Mouse (Mus musculus) liver, embryonic 13.5 days (tissue): ENCODE measurements around the gene Trak1. TPM values are rescaled to one million over a fixed set of nuclear protein-coding genes. Genes with fewer than 3 reads are reported as not detected.
"Not testable (repeated sequence)": the region's sequence is repeated elsewhere in the genome, so short reads cannot be mapped to it uniquely, and the experiment has no call there.

Experiments
- ATAC-seq: fragments of 200-750 bp; cut with Nextera tagmentation; 2 replicates; pipeline ENCODE4 v1.8.0; 2017; ENCODE audit warnings: low read depth, mild to moderate bottlenecking, moderate number of reproducible peaks, moderate library complexity
- DNase-seq: peaks from one replicate; pipeline ENCODE4 v3.0.0; 2022
- H3K27ac ChIP-seq: fragments of 300-500 bp; sonication (generic); 2 replicates; pipeline ENCODE4 v1.5.1; 2015; ENCODE audit warnings: moderate library complexity, mild to moderate bottlenecking, inconsistent platforms
- H3K27me3 ChIP-seq: fragments of 300-500 bp; sonication (generic); 2 replicates; pipeline ENCODE4 v1.6.1; 2015; ENCODE audit warnings: mild to moderate bottlenecking, inconsistent platforms
- H3K36me3 ChIP-seq: fragments of 300-500 bp; sonication (generic); 2 replicates; pipeline ENCODE4 v1.6.1; 2015; ENCODE audit warnings: mild to moderate bottlenecking, inconsistent platforms
- H3K4me1 ChIP-seq: fragments of 300-500 bp; sonication (generic); replicated peaks from 2 replicates; pipeline ENCODE4 v1.6.1; 2015; ENCODE audit warnings: inconsistent platforms
- H3K4me2 ChIP-seq: fragments of 300-500 bp; sonication (generic); 2 replicates; pipeline ENCODE4 v1.6.1; 2015; ENCODE audit warnings: inconsistent platforms, mild to moderate bottlenecking, moderate library complexity
- H3K4me3 ChIP-seq: fragments of 300-500 bp; sonication (generic); replicated peaks from 2 replicates; pipeline ENCODE4 v1.5.1; 2015; ENCODE audit warnings: mild to moderate bottlenecking, inconsistent platforms
- H3K9ac ChIP-seq: fragments of 300-500 bp; sonication (generic); 2 replicates; pipeline ENCODE4 v1.6.1; 2015; ENCODE audit warnings: mild to moderate bottlenecking, inconsistent platforms
- H3K9me3 ChIP-seq: fragments of 300-500 bp; sonication (generic); replicated peaks from 2 replicates; pipeline ENCODE4 v1.6.1; 2016; ENCODE audit warnings: inconsistent platforms
- WGBS: fragments of 180-500 bp; shearing (Covaris S2); methylation state at CpG from one replicate; pipeline ENCODE4 v1.1.7; 2015; ENCODE audit not compliant: insufficient replicate concordance; 5-methylcytosine and 5-hydroxymethylcytosine counted together
- polyA plus RNA-seq: library from polyadenylated mRNA; unstranded; fragments of >200 nt; fragmentation: Nextera tagmentation; extraction: Ambion mirVana; gene quantifications from 2 replicates; pipeline ENCODE4 v1.2.1, GENCODE M21; 2015

The Trak1 gene
- polyA plus RNA-seq, 1 experiment from 2014 or later: 3.6 TPM

GRCm38 (mm10) chr9:121322034-121322433 lies 24.7 kb downstream of the Trak1 start:
- Histone ChIP-seq H3K4me3 (no peak overlapping the region), H3K27ac (no peak overlapping the region), H3K36me3 (peaks cover 7% of the 10 kb centered on the region; the same call in 1 of the 2 replicates), H3K9me3 (no peaks in the 10 kb centered on the region), H3K4me2 (no peak overlapping the region), H3K4me1 (peaks cover 13% of the 10 kb centered on the region), H3K9ac (no peak overlapping the region), H3K27me3 (no peaks in the 10 kb centered on the region)
- ATAC-seq (no peak), DNase-seq (no peak)
- 86% methylated on average over 14 of the region's 14 CpGs for WGBS

GRCm38 (mm10) chr9:121328342-121328741 lies 31.0 kb downstream of the Trak1 start:
- not testable (repeated sequence) for ATAC-seq, DNase-seq, H3K27me3 ChIP-seq, H3K4me2 ChIP-seq, H3K9ac ChIP-seq, H3K9me3 ChIP-seq, H3K27ac ChIP-seq, H3K36me3 ChIP-seq, H3K4me3 ChIP-seq
- WGBS: 88% methylated on average over 17 of the region's 21 CpGs
- peaks cover 42% of the 10 kb centered on the region for H3K4me1 ChIP-seq

DNA sequence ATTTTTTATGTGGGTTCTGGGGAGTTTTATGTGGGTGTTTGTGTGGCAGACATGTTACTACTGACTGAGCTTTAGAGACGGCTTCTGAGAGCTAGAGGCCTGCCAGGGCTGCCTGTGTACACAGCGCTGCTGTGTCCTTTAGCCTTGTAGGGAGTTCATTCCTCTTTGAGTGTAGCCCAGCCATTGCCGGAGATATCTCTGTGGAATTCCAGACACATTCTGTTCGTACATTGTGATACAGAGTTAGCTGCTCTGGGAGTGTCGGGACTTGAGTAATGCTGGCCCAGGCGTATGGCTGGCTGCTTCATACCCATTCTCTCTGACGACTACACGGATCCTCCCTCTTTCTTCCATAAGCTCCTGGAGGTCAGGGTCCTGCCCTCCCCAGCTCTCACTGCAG lies 31.9 kb downstream of the Trak1 start:
- H3K4me2 ChIP-seq: no peak overlapping the region
- H3K27ac ChIP-seq: peak overlapping the region; percentile 7; the same call in 1 of the 2 replicates
- H3K4me1 ChIP-seq: peaks cover 42% of the 10 kb centered on the region
- H3K9me3 ChIP-seq: no peaks in the 10 kb centered on the region
- no peak overlapping the region for H3K4me3 ChIP-seq
- no peak overlapping the region for H3K9ac ChIP-seq
- H3K27me3 ChIP-seq: no peaks in the 10 kb centered on the region
- WGBS: 69% methylated on average over 8 of the region's 8 CpGs
- peaks cover 7% of the 10 kb centered on the region for H3K36me3 ChIP-seq
- DNase-seq: no peak
- no peak for ATAC-seq

- DNase-seq (no peak), ATAC-seq (no peak)
- Histone ChIP-seq H3K27ac (peak overlapping the region; percentile 7; the same call in 1 of the 2 replicates), H3K4me1 (peaks cover 49% of the 10 kb centered on the region), H3K4me2 (no peak overlapping the region), H3K27me3 (no peaks in the 10 kb centered on the region), H3K9me3 (no peaks in the 10 kb centered on the region), H3K36me3 (peaks cover 7% of the 10 kb centered on the region), H3K9ac (no peak overlapping the region), H3K4me3 (no peak overlapping the region)
- 66% methylated on average over 5 of the region's 5 CpGs for WGBS
These were observed 32.8 kb downstream of the Trak1 start for GRCm38 (mm10) chr9:121330065-121330464.

GRCm38 (mm10) chr9:121331438-121331837 lies 34.1 kb downstream of the Trak1 start:
- ATAC-seq (peak; percentile 72), DNase-seq (no peak)
- H3K4me3 ChIP-seq: no peak overlapping the region
- H3K27me3 ChIP-seq: no peaks in the 10 kb centered on the region
- no peak overlapping the region for H3K9ac ChIP-seq
- WGBS: 12% methylated on average over 5 of the region's 5 CpGs
- 0 out of 2 replicates have a peak overlapping the region, but pooled peaks have one; percentile 7 for H3K4me2 ChIP-seq
- peak overlapping the region; percentile 48; the same call in 1 of the 2 replicates for H3K27ac ChIP-seq
- H3K36me3 ChIP-seq: peaks cover 7% of the 10 kb centered on the region
- H3K4me1 ChIP-seq: peaks cover 49% of the 10 kb centered on the region
- H3K9me3 ChIP-seq: no peaks in the 10 kb centered on the region

DNA sequence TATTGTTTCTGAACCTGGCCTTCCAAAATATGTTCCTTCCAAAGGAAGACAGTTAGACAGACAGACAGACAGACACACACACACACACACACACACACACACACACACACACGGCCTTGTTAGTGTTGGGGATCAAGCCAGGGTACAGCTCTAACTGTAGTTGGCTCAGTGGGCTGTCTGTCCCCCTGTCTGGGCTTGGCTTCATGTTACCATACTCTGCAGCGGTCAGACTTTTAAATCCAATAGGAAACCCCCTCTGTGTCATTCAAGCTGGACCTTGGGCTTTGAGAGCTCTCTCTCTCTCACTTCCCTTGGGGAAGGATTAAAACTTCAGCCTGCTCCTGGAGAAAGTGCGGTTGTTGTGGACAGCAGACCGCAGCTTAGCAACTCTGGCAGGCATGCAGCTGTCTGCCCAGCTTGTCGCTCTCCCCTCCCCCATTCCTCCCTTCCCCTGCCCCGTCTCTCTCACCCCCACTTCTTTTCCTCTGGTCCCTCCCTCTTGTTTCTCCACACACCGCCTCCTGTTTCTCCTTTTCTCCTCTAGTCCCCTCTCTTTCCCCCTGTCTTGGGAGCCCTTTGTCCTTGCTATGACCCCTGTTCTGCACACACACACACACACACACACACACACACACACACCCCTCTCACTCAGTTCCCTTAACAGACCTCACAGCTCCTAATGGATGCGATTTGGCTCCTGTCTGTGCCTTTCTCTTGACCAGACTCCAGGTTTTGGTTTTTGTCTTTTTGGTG lies 34.8 kb downstream of the Trak1 start:
- ATAC-seq (no peak), DNase-seq (no peak)
- WGBS: 9% methylated on average over 8 of the region's 8 CpGs
- Histone ChIP-seq H3K27ac (peak overlapping the region; percentile 48), H3K36me3 (peaks cover 7% of the 10 kb centered on the region), H3K27me3 (no peaks in the 10 kb centered on the region), H3K9ac (0 out of 2 replicates have a peak overlapping the region, but pooled peaks have one; percentile 11), H3K4me1 (peaks cover 49% of the 10 kb centered on the region), H3K4me2 (peak overlapping the region; percentile 20; the same call in 1 of the 2 replicates), H3K9me3 (no peaks in the 10 kb centered on the region), H3K4me3 (no peak overlapping the region)

DNA sequence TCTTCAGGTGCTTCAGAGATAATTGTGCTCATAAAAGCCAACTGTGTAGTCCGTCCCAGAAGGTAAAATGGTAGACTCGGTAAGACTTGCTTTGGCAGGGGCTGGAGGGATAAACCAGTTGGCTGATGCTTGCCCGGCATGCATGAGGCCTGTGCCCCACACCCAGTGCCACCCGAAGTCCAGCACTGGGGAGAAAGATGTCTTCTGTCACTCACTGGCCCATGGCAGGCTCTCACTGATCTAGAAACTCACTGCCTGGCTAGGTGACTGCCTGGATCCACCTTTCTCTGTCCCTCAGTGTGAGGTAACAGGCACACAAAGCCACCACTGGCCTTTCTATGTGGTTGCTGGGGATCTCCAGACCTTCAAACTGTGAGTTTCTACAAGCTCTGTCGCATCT lies 36.3 kb downstream of the Trak1 start:
- 78% methylated on average over 5 of the region's 5 CpGs for WGBS
- Histone ChIP-seq H3K4me3 (no peak overlapping the region), H3K36me3 (peaks cover 4% of the 10 kb centered on the region), H3K4me1 (peaks cover 49% of the 10 kb centered on the region), H3K27ac (no peak overlapping the region), H3K9ac (no peak overlapping the region), H3K4me2 (no peak overlapping the region), H3K27me3 (no peaks in the 10 kb centered on the region), H3K9me3 (no peaks in the 10 kb centered on the region)
- DNase-seq (no peak), ATAC-seq (no peak)

DNA sequence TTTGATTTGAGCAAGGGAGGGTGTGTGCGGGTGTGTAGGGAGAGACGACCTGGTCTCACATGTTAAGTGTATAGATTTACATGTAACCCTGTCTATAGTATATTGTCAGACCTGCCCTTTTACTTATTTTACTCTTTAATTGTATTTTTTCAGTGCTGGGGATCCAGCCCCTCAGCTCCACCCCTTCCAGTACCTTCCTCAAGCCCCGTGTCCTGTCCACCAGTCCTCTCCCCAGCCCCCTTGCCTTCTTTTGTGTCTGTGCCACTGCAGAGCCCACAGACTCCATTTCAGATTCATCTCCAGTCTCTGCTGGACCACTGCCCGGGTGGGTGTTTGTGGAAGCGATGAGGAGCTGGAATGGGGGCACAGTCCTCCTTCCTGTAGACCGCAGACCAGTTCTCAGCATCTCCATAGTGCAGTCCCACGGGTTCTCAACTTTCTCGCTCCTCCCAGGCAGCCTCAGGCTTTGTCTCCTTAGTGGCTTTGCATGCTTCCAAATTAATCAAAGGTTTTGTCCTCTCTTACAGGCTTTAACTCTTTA lies 37.1 kb downstream of the Trak1 start:
- Histone ChIP-seq H3K4me3 (no peak overlapping the region), H3K4me2 (no peak overlapping the region), H3K9ac (no peak overlapping the region), H3K36me3 (no peaks in the 10 kb centered on the region), H3K9me3 (no peaks in the 10 kb centered on the region), H3K27me3 (no peaks in the 10 kb centered on the region), H3K4me1 (peaks cover 43% of the 10 kb centered on the region), H3K27ac (no peak overlapping the region)
- no peak for ATAC-seq
- 69% methylated on average over 8 of the region's 8 CpGs for WGBS
- no peak for DNase-seq

DNA sequence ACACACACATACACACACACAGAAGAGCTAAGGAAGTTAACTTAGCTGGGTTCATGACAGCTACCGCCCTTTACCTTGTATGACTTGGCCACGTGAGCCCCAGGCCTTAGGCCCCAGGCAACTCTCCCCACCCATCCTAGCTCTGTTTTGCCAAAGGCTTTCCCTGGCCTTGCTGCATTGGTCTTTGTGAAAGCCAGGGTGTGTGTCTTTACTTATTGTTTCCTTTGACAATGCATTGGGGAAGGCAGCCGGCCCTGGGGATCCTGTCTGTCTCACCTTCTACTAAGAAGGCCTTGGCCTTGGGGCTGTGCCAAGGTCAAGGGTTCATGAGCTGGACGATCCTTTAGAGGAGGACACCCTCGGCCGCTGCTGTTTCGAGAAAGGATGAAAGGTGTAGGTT lies 38.3 kb downstream of the Trak1 start:
- Histone ChIP-seq H3K4me1 (peaks cover 31% of the 10 kb centered on the region), H3K27ac (no peak overlapping the region), H3K4me3 (no peak overlapping the region), H3K9ac (no peak overlapping the region), H3K27me3 (no peaks in the 10 kb centered on the region), H3K36me3 (no peaks in the 10 kb centered on the region), H3K4me2 (no peak overlapping the region), H3K9me3 (no peaks in the 10 kb centered on the region)
- no peak for ATAC-seq
- DNase-seq: no peak
- 61% methylated on average over 7 of the region's 7 CpGs for WGBS

DNA sequence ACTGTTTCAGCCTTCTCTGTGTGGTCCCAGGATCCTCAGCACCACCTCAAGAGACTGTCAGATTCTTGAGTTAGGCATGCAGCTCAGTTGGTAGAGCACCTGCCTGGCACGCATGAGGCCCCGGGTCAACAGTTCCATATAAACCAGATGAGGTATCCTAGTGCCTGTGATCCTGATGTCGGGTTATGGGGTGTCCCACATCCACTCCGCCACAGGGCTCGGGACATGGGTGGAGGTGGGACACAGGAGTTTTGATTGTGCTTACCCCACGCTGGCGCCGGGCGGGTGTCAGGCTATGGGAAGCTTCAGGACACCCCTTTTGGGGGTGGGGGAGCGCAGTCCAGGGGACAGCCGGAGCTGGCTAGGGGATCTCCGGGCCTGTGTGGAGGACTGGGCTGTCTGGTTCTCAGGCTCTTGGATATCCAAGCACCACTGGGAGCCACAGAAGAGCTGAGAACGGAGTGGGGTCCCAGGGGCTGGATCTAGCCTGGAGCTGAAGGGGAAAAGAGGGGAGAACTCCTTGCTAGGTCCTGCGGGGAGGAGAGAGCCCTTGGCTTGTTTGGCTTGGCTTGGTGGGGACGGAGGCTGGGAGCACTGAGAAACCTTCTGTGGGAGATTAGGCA lies 39.1 kb downstream of the Trak1 start:
- Histone ChIP-seq H3K4me3 (no peak overlapping the region), H3K4me2 (no peak overlapping the region), H3K9ac (no peak overlapping the region), H3K4me1 (peaks cover 23% of the 10 kb centered on the region), H3K9me3 (no peaks in the 10 kb centered on the region), H3K27me3 (no peaks in the 10 kb centered on the region), H3K27ac (no peak overlapping the region), H3K36me3 (no peaks in the 10 kb centered on the region)
- no peak for ATAC-seq
- 85% methylated on average over 15 of the region's 15 CpGs for WGBS
- no peak for DNase-seq

DNA sequence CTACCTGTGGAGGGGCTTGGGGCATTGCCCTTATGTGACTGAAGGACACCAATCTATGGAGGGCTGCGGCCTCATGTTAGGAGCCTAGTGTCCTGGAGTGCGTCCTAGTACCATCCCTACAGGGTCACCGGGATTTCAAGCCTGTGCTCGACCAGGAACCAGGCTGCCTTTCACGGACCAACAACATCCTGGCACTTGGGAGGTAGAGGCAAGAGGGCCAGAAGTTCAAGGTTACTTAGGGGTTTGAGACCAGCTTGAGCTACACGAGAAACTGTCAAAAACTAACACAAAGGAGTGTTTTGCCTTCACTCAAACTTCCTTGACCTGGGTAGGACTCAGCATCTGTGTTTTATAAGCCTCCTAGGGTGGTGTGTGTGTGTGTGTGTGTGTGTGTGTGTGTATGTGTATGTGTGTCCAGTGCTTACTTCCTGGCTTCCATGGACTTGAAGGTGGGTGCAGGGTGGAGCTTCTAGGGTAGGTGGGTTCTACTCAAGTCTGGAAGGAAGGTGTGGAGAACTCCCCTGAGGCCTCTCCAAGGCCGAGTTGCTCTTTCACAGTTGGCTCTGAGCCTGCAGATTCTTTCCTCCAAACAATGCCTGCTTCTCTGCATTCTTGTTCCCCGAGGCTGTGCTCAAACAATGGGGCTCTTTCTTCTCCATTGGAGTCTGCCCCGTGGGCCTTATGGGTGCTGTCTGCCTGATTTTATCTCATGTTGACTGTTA lies 40.1 kb downstream of the Trak1 start:
- Histone ChIP-seq H3K9ac (no peak overlapping the region), H3K9me3 (no peaks in the 10 kb centered on the region), H3K27me3 (no peaks in the 10 kb centered on the region), H3K27ac (no peak overlapping the region), H3K4me3 (no peak overlapping the region), H3K4me2 (no peak overlapping the region), H3K4me1 (peaks cover 13% of the 10 kb centered on the region), H3K36me3 (no peaks in the 10 kb centered on the region)
- ATAC-seq (no peak), DNase-seq (no peak)
- WGBS: 56% methylated on average over 9 of the region's 9 CpGs
